Mouse (Mus musculus): ENCODE measurements around the gene Gprc5a. TPM values are rescaled to one million over a fixed set of nuclear protein-coding genes. Genes with fewer than 3 reads are reported as not detected.

Gprc5a gene
- polyA plus RNA-seq, 2 experiments: 2.7 to 4.7 TPM

DNA sequence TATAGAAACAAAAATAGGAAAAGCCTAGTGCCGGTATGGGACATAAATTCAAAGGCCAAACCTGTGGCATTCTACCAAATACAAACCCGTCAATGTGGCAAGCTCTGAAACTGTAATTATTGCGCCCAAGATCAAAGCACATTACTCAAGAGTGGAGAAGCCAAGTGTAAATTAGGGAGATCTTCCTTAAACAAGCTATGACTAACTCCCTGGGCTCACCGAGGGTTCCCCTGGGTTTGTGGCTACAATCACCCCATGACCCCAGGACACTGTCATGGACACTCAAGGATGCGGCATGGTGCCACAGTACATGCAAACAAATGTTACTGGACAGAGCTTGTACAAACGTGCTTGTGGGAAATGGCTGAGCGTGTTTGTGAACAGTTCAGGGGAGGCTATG is 67.6 kb downstream of the Gprc5a start:
- WGBS: 89% methylated on average over 7 of the region's 7 CpGs
- no peak for TF ChIP-seq POLR2A (IDR thresholded peaks at IDR 0.05; ENCODE audit: borderline replicate concordance, extremely low read depth, insufficient read depth, insufficient read length)
- DNase-seq (ENCODE audit: low spot score) (no peak), ATAC-seq (ENCODE audit: low FRiP score, low read depth) (no peak)
- Histone ChIP-seq H3K4me3 (replicated peaks; ENCODE audit: low read length) (no peak overlapping the region), H3K9ac (ENCODE audit: low read depth, low read length, severe bottlenecking) (no peak overlapping the region), H3K27ac (replicated peaks; ENCODE audit: low read depth, low read length) (no peak overlapping the region), H3K4me1 (ENCODE audit: control insufficient read depth, insufficient read depth, low read length) (peaks cover 16% of the 10 kb centered on the region), H3K9me3 (ENCODE audit: control insufficient read depth, low read length) (no peaks in the 10 kb centered on the region), H3K4me2 (replicated peaks; ENCODE audit: low read depth, low read length, severe bottlenecking) (no peak overlapping the region), H3K36me3 (ENCODE audit: control insufficient read depth, insufficient read depth, low read length) (no peaks in the 10 kb centered on the region), H3K27me3 (ENCODE audit: control insufficient read depth, insufficient read depth, low read length) (no peaks in the 10 kb centered on the region)

DNA sequence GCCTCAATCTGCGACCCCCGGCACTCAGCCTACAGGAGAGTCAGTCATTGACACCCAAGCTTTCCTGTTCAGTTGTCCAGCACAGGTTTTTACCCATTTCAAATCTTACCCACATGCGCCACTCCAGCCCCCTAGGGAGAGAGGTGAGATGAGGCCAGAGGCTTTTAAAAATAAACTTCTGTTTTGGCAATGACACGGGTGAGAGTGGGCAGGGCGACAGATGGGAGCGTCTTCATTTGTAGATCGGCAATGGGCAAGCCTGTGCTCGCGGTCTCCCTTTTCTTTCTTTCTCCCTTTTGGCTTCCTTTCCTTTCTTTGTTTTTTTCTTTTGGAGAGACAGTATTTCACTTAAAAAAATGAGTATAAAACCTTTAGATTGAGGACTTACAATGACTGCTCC is 68.0 kb downstream of the Gprc5a start:
- H3K27me3 ChIP-seq (ENCODE audit: control insufficient read depth, insufficient read depth, low read length): no peaks in the 10 kb centered on the region
- WGBS: 93% methylated on average over 9 of the region's 9 CpGs
- no peaks in the 10 kb centered on the region for H3K36me3 ChIP-seq (ENCODE audit: control insufficient read depth, insufficient read depth, low read length)
- H3K27ac ChIP-seq (replicated peaks; ENCODE audit: low read depth, low read length): no peak overlapping the region
- H3K4me1 ChIP-seq (ENCODE audit: control insufficient read depth, insufficient read depth, low read length): peaks cover 20% of the 10 kb centered on the region
- H3K9me3 ChIP-seq (ENCODE audit: control insufficient read depth, low read length): no peaks in the 10 kb centered on the region
- DNase-seq (ENCODE audit: low spot score) (no peak), ATAC-seq (ENCODE audit: low FRiP score, low read depth) (no peak)
- no peak overlapping the region for H3K4me2 ChIP-seq (replicated peaks; ENCODE audit: low read depth, low read length, severe bottlenecking)
- no peak overlapping the region for H3K4me3 ChIP-seq (replicated peaks; ENCODE audit: low read length)
- no peak for TF ChIP-seq POLR2A (IDR thresholded peaks at IDR 0.05; ENCODE audit: borderline replicate concordance, extremely low read depth, insufficient read depth, insufficient read length)
- H3K9ac ChIP-seq (ENCODE audit: low read depth, low read length, severe bottlenecking): no peak overlapping the region

Other genes starting within 250 kb of the Gprc5a start
- 7.5 and 8.1 TPM in 2 replicates for gene Crebl2, start 235.5 kb upstream of the Gprc5a start, polyA plus RNA-seq (2012; rRNA removed)
- 2.1 and 3.0 TPM in 2 replicates for gene Crebl2, start 235.5 kb upstream of the Gprc5a start, polyA plus RNA-seq (2014; fragmentation: Nextera tagmentation; extraction: Ambion mirVana)
- gene Gpr19, start 167.1 kb upstream of the Gprc5a start, polyA plus RNA-seq (2012; rRNA removed): 8.9 and 11.5 TPM in 2 replicates
- 7.5 and 7.9 TPM in 2 replicates for gene Gpr19, start 167.1 kb upstream of the Gprc5a start, polyA plus RNA-seq (2014; fragmentation: Nextera tagmentation; extraction: Ambion mirVana)
- 29.8 and 30.3 TPM in 2 replicates for gene Cdkn1b, start 145.2 kb upstream of the Gprc5a start, polyA plus RNA-seq (2012; rRNA removed)
- gene Cdkn1b, start 145.2 kb upstream of the Gprc5a start, polyA plus RNA-seq (2014; fragmentation: Nextera tagmentation; extraction: Ambion mirVana): 18.3 and 18.8 TPM in 2 replicates
- 2.7 and 3.4 TPM in 2 replicates for gene Apold1, start 83.9 kb upstream of the Gprc5a start, polyA plus RNA-seq (2012; rRNA removed)
- 4.8 and 4.9 TPM in 2 replicates for gene Apold1, start 83.9 kb upstream of the Gprc5a start, polyA plus RNA-seq (2014; fragmentation: Nextera tagmentation; extraction: Ambion mirVana)
- 93.9 and 104 TPM in 2 replicates for gene Ddx47, start 54.0 kb upstream of the Gprc5a start, polyA plus RNA-seq (2012; rRNA removed)
- gene Ddx47, start 54.0 kb upstream of the Gprc5a start, polyA plus RNA-seq (2014; fragmentation: Nextera tagmentation; extraction: Ambion mirVana): 97.6 and 107 TPM in 2 replicates
- gene Gprc5d, start 52.6 kb downstream of the Gprc5a start, polyA plus RNA-seq (2012; rRNA removed): 0.10 and 0.23 TPM in 2 replicates
- gene Gprc5d, start 52.6 kb downstream of the Gprc5a start, polyA plus RNA-seq (2014; fragmentation: Nextera tagmentation; extraction: Ambion mirVana): 0.19 TPM in 1 of 2 replicates, not detected in the other
- gene Fam234b, start 132.3 kb downstream of the Gprc5a start, polyA plus RNA-seq (2012; rRNA removed): 26.2 and 31.6 TPM in 2 replicates
- gene Fam234b, start 132.3 kb downstream of the Gprc5a start, polyA plus RNA-seq (2014; fragmentation: Nextera tagmentation; extraction: Ambion mirVana): 23.9 and 27.3 TPM in 2 replicates
- 16.6 and 23.2 TPM in 2 replicates for gene Hebp1, start 132.4 kb downstream of the Gprc5a start, polyA plus RNA-seq (2012; rRNA removed)
- 5.7 and 5.9 TPM in 2 replicates for gene Hebp1, start 132.4 kb downstream of the Gprc5a start, polyA plus RNA-seq (2014; fragmentation: Nextera tagmentation; extraction: Ambion mirVana)
- gene Gsg1, start 188.7 kb downstream of the Gprc5a start, polyA plus RNA-seq (2012; rRNA removed): 1.4 and 1.6 TPM in 2 replicates
- 1.1 and 2.2 TPM in 2 replicates for gene Gsg1, start 188.7 kb downstream of the Gprc5a start, polyA plus RNA-seq (2014; fragmentation: Nextera tagmentation; extraction: Ambion mirVana)
- gene Pbp2, start 244.8 kb downstream of the Gprc5a start, polyA plus RNA-seq (2012; rRNA removed): 0.34 and 0.46 TPM in 2 replicates
- gene Pbp2, start 244.8 kb downstream of the Gprc5a start, polyA plus RNA-seq (2014; fragmentation: Nextera tagmentation; extraction: Ambion mirVana): 0.29 and 0.46 TPM in 2 replicates